Mouse (Mus musculus) forebrain, embryonic 10.5 days (tissue): ENCODE measurements around the gene Lgals12. TPM values are rescaled to one million over a fixed set of nuclear protein-coding genes. Genes with fewer than 3 reads are reported as not detected.

Source experiments
- DNase-seq: peaks from one replicate; pipeline ENCODE4 v3.0.0-alpha.2; 2017; ENCODE audit warnings: low spot score; ENCODE audit errors: extremely low spot score
- H3K27ac ChIP-seq: fragments of 300-500 bp; sonication (generic); 2 replicates; pipeline ENCODE4 v1.5.1; 2016; ENCODE audit warnings: mild to moderate bottlenecking
- H3K27me3 ChIP-seq: fragments of 300-500 bp; sonication (generic); 2 replicates; pipeline ENCODE4 v1.6.1; 2016; ENCODE audit warnings: mild to moderate bottlenecking; ENCODE audit not compliant: poor library complexity, severe bottlenecking
- H3K36me3 ChIP-seq: fragments of 300-500 bp; sonication (generic); replicated peaks from 2 replicates; pipeline ENCODE4 v1.6.1; 2016; ENCODE audit warnings: mild to moderate bottlenecking, moderate library complexity
- H3K4me1 ChIP-seq: fragments of 300-500 bp; sonication (generic); 2 replicates; pipeline ENCODE4 v1.6.1; 2016
- H3K4me3 ChIP-seq: fragments of 300-500 bp; sonication (generic); 2 replicates; pipeline ENCODE4 v1.5.1; 2016; ENCODE audit warnings: mild to moderate bottlenecking, moderate library complexity
- H3K9me3 ChIP-seq: fragments of 300-500 bp; sonication (generic); 2 replicates; pipeline ENCODE4 v1.6.1; 2016; ENCODE audit warnings: mild to moderate bottlenecking, moderate library complexity
- WGBS: fragments of 180-500 bp; shearing (Covaris S2); methylation state at CpG from one replicate; pipeline ENCODE4 v1.1.7; 2016; 5-methylcytosine and 5-hydroxymethylcytosine counted together
- polyA plus RNA-seq: library from polyadenylated mRNA; unstranded; fragments of >200 nt; fragmentation: Nextera tagmentation; extraction: Ambion mirVana; gene quantifications from 2 replicates; pipeline ENCODE4 v1.2.1, GENCODE M21; 2016

The Lgals12 gene
- polyA plus RNA-seq, 1 experiment from 2014 or later, result 0.11 TPM

DNA sequence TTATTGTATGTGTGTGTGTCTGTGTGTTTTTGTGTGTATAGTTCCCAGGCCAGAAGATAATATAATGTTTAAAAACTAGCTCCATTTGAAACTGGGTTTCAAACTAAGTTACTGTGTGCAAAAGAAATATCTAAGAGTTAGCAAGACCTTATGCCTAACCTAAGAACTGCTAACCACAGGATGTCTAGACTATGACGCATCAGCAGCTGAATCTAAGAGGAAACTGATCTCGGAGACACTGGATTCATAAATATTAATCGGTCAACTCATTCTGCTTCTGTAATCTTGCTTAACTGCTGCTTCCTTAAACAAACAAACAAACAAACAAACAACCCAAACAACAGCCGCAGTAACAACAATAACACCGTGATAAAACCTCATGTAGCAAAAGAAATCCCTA lies 37.3 kb downstream of the Lgals12 start:
- H3K36me3 ChIP-seq, result no peaks in the 10 kb centered on the region
- no peak for DNase-seq
- H3K9me3 ChIP-seq, result no peaks in the 10 kb centered on the region
- H3K4me1 ChIP-seq, result peaks cover 20% of the 10 kb centered on the region
- WGBS, result 93% methylated on average over 5 of the region's 5 CpGs
- no peak overlapping the region for H3K27ac ChIP-seq
- no peaks in the 10 kb centered on the region for H3K27me3 ChIP-seq
- no peak overlapping the region for H3K4me3 ChIP-seq

GRCm38 (mm10) chr19:7568364-7568763 lies 38.6 kb downstream of the Lgals12 start:
- peak overlapping the region; percentile 32 for H3K27ac ChIP-seq
- no peaks in the 10 kb centered on the region for H3K36me3 ChIP-seq
- no peaks in the 10 kb centered on the region for H3K9me3 ChIP-seq
- peaks cover 20% of the 10 kb centered on the region for H3K4me1 ChIP-seq
- WGBS, result 54% methylated on average over 3 of the region's 3 CpGs
- H3K27me3 ChIP-seq, result no peaks in the 10 kb centered on the region
- no peak overlapping the region for H3K4me3 ChIP-seq
- no peak for DNase-seq

GRCm38 (mm10) chr19:7566826-7567225 lies 40.2 kb downstream of the Lgals12 start:
- H3K27ac ChIP-seq, result no peak overlapping the region
- 72% methylated on average over 3 of the region's 3 CpGs for WGBS

GRCm38 (mm10) chr19:7564457-7564856 lies 42.5 kb downstream of the Lgals12 start:
- no peak for DNase-seq
- 83% methylated on average over 1 of the region's 1 CpGs for WGBS
- H3K27me3 ChIP-seq, result no peaks in the 10 kb centered on the region
- H3K9me3 ChIP-seq, result no peaks in the 10 kb centered on the region
- H3K36me3 ChIP-seq, result no peaks in the 10 kb centered on the region
- no peak overlapping the region for H3K4me3 ChIP-seq
- peaks cover 25% of the 10 kb centered on the region for H3K4me1 ChIP-seq
- H3K27ac ChIP-seq, result no peak overlapping the region

More at GRCm38 (mm10) chr19:7566826-7567225, 40.2 kb downstream of the Lgals12 start:
- Histone ChIP-seq H3K4me1 (peaks cover 20% of the 10 kb centered on the region), H3K36me3 (no peaks in the 10 kb centered on the region), H3K27me3 (no peaks in the 10 kb centered on the region), H3K4me3 (no peak overlapping the region), H3K9me3 (no peaks in the 10 kb centered on the region)
- DNase-seq, result no peak

- H3K4me3 ChIP-seq, result no peak overlapping the region
- H3K27ac ChIP-seq, result no peak overlapping the region
- H3K36me3 ChIP-seq, result no peaks in the 10 kb centered on the region
- H3K9me3 ChIP-seq, result no peaks in the 10 kb centered on the region
- H3K27me3 ChIP-seq, result peaks cover 3% of the 10 kb centered on the region; the same call in 1 of the 2 replicates
- peaks cover 22% of the 10 kb centered on the region for H3K4me1 ChIP-seq
- no peak for DNase-seq
- WGBS, result 85% methylated on average over 2 of the region's 2 CpGs
These were observed 43.3 kb downstream of the Lgals12 start for GRCm38 (mm10) chr19:7563676-7564075.

- Histone ChIP-seq H3K27me3 (peaks cover 13% of the 10 kb centered on the region), H3K4me1 (peaks cover 21% of the 10 kb centered on the region), H3K4me3 (no peak overlapping the region), H3K27ac (no peak overlapping the region), H3K36me3 (no peaks in the 10 kb centered on the region), H3K9me3 (no peaks in the 10 kb centered on the region)
- WGBS, result 87% methylated on average over 10 of the region's 10 CpGs
- DNase-seq, result no peak
These were observed 44.3 kb downstream of the Lgals12 start for GRCm38 (mm10) chr19:7562601-7563129.

GRCm38 (mm10) chr19:7561456-7561855 lies 45.5 kb downstream of the Lgals12 start:
- Histone ChIP-seq H3K9me3 (no peaks in the 10 kb centered on the region), H3K27ac (no peak overlapping the region), H3K36me3 (no peaks in the 10 kb centered on the region), H3K4me1 (peaks cover 22% of the 10 kb centered on the region), H3K27me3 (peaks cover 24% of the 10 kb centered on the region), H3K4me3 (no peak overlapping the region)
- DNase-seq, result no peak
- WGBS, result 78% methylated on average over 3 of the region's 3 CpGs

DNA sequence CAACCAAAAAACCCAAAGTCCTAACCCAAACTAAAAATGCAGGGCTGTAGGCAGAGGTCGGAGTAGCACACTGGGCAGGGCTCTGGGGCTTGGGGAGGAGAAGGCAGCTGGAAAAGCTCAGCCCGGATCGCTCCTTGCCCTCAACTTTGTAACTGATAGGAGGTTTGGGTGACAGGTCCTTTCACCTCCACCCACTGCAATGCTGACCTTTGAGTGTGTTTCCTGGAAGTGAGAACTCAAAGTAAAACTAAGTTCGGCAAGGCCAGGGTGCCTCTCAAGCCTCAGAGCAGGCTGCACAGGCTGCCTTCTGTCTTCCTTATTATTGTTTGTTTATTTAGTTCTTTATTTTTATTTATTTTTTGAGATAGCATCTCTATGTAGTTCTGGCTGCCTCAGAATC lies 47.0 kb downstream of the Lgals12 start:
- H3K27me3 ChIP-seq, result peaks cover 26% of the 10 kb centered on the region
- H3K4me3 ChIP-seq, result no peak overlapping the region
- DNase-seq, result no peak
- peaks cover 22% of the 10 kb centered on the region for H3K4me1 ChIP-seq
- 77% methylated on average over 4 of the region's 4 CpGs for WGBS
- no peaks in the 10 kb centered on the region for H3K9me3 ChIP-seq
- no peak overlapping the region for H3K27ac ChIP-seq
- H3K36me3 ChIP-seq, result no peaks in the 10 kb centered on the region

DNA sequence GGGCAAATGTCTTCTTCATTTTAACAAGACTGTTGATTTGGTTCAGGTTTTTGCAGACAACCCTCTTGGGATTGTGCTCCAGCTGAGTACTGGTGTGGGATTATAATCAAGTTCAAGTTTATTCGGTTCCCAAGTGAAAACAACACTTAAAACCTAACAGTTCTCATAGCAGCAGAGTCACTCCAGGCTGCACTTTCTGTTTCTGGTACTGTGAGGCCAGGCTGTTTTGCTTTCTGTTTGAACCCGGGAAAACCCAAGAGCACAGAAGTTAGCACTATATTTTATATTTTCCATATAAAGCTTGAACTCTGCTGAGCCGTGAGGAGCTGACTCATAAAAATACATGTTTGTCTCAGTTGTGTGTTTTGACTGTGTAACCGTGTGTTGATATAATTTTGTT lies 48.3 kb downstream of the Lgals12 start:
- no peaks in the 10 kb centered on the region for H3K9me3 ChIP-seq
- peaks cover 22% of the 10 kb centered on the region for H3K4me1 ChIP-seq
- H3K27me3 ChIP-seq, result peaks cover 26% of the 10 kb centered on the region
- no peak for DNase-seq
- 88% methylated on average over 4 of the region's 4 CpGs for whole genome bisulfite sequencing
- no peak overlapping the region for H3K4me3 ChIP-seq
- H3K36me3 ChIP-seq, result no peaks in the 10 kb centered on the region
- no peak overlapping the region for H3K27ac ChIP-seq

- peak overlapping the region; percentile 65 for H3K4me3 ChIP-seq
- H3K4me1 ChIP-seq, result peaks cover 22% of the 10 kb centered on the region
- peak overlapping the region; percentile 77 for H3K27ac ChIP-seq
- H3K36me3 ChIP-seq, result no peaks in the 10 kb centered on the region
- 6% methylated on average over 4 of the region's 4 CpGs for WGBS
- peaks cover 26% of the 10 kb centered on the region for H3K27me3 ChIP-seq
- no peak for DNase-seq
- no peaks in the 10 kb centered on the region for H3K9me3 ChIP-seq
These were observed 49.1 kb downstream of the Lgals12 start for GRCm38 (mm10) chr19:7557844-7558243.

DNA sequence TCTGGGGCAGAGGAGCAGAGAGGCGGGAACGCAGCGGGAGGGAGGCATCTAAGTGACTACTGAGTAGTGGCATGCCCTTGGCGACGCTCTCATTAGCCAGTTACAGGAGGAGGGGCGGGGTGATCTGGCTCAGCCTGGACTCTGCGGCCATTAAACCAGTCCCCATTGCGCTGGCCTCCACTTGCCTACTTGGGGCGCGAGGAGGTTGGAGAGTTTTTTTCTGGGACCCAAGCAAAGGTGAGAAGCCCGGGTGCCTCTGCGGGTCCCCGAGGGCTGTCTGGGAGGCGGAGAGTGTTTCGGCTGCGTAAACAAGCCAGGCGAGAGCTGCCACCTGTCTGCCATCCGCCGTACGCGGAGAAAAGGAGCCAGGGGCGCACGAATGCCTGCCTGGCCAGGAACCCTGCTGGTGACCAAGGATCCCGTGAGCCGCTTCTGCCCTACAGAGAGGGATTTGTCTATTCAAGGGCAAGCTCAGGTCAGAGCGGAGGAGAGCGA lies 49.6 kb downstream of the Lgals12 start, which contains the start of gene Pla2g16:
Gene Pla2g16 (plus strand): TSS at position 132 of the 495 bp plus-strand sequence.
- peaks cover 26% of the 10 kb centered on the region for H3K27me3 ChIP-seq
- H3K4me1 ChIP-seq, result peaks cover 22% of the 10 kb centered on the region
- WGBS, result under 1% methylated on average over 27 of the region's 27 CpGs
- H3K4me3 ChIP-seq, result peak within 1 kb of the TSS; percentile 65
- DNase-seq, result peak; percentile 60
- H3K36me3 ChIP-seq, result no peaks in the 10 kb centered on the region
- no peaks in the 10 kb centered on the region for H3K9me3 ChIP-seq
- H3K27ac ChIP-seq, result peak within 1 kb of the TSS; percentile 77

- Histone ChIP-seq H3K4me1 (peaks cover 22% of the 10 kb centered on the region), H3K27me3 (peaks cover 26% of the 10 kb centered on the region), H3K4me3 (no peak overlapping the region), H3K9me3 (no peaks in the 10 kb centered on the region), H3K36me3 (no peaks in the 10 kb centered on the region), H3K27ac (no peak overlapping the region)
- 90% methylated on average over 1 of the region's 1 CpGs for WGBS
- DNase-seq, result no peak
These were observed 50.4 kb downstream of the Lgals12 start for GRCm38 (mm10) chr19:7556641-7557040.

DNA sequence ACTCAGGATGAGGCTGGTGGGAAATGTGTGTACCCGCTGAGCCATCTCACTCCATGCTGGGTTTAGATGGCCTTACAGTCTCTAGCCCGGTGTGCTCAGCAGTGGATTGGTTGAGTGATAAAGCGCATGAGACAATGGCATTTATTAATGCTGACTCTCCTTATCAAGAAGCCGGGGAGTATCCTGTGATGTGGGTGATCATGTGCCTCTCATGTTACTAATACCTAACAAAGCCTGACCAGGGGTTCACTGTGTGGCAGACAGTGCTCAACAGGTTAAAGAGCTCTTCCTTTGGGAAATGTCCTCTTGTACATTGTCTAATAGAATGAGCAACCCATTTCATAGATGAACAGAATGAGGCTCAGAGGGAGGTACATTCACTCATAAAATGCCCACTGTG lies 52.1 kb downstream of the Lgals12 start:
- H3K4me1 ChIP-seq, result peaks cover 17% of the 10 kb centered on the region
- 77% methylated on average over 4 of the region's 4 CpGs for WGBS
- no peaks in the 10 kb centered on the region for H3K9me3 ChIP-seq
- no peaks in the 10 kb centered on the region for H3K36me3 ChIP-seq
- H3K4me3 ChIP-seq, result no peak overlapping the region
- no peak for DNase-seq
- no peak overlapping the region for H3K27ac ChIP-seq
- H3K27me3 ChIP-seq, result peaks cover 26% of the 10 kb centered on the region

GRCm38 (mm10) chr19:7553441-7553840 lies 53.6 kb downstream of the Lgals12 start:
- DNase-seq, result no peak
- no peak overlapping the region for H3K4me3 ChIP-seq
- H3K9me3 ChIP-seq, result no peaks in the 10 kb centered on the region
- no peak overlapping the region for H3K27ac ChIP-seq
- H3K36me3 ChIP-seq, result no peaks in the 10 kb centered on the region
- peaks cover 21% of the 10 kb centered on the region for H3K27me3 ChIP-seq
- H3K4me1 ChIP-seq, result peaks cover 15% of the 10 kb centered on the region
